Mouse (Mus musculus) gastrocnemius, adult 2 months (tissue): Measurements from ENCODE around the gene Wscd2. TPM values are rescaled to one million over a fixed set of nuclear protein-coding genes. Genes with fewer than 3 reads are reported as not detected.

Experiments used
- DNase-seq: peaks from one replicate; pipeline ENCODE4 v3.0.0; 2022
- H3K27ac ChIP-seq: fragments of 200-600 bp; 2 replicates; pipeline ENCODE4 v1.8.1; 2022; ENCODE audit warnings: mild to moderate bottlenecking
- H3K4me3 ChIP-seq: fragments of 200-600 bp; 2 replicates; pipeline ENCODE4 v1.8.1; 2022; ENCODE audit warnings: mild to moderate bottlenecking, moderate library complexity
- CTCF ChIP-seq: fragments of 200-600 bp; IDR thresholded peaks from 2 replicates; pipeline ENCODE4 v1.8.1; 2022; ENCODE audit warnings: antibody characterized with exemption, mild to moderate bottlenecking, moderate library complexity
- intact Hi-C: fragments of 180-260 bp; cut with DNase I; formaldehyde crosslinking; loops from one replicate; pipeline ENCODE4 v1.15.1; 2025
- total RNA-seq, 2 experiments: library from RNA; stranded (reverse); gene quantifications; 2 replicates each; pipeline ENCODE4 v1.2.3; 2021

Gene Wscd2
- total RNA-seq, 2 experiments from 2014 or later: 0.08 to 0.36 TPM

DNA sequence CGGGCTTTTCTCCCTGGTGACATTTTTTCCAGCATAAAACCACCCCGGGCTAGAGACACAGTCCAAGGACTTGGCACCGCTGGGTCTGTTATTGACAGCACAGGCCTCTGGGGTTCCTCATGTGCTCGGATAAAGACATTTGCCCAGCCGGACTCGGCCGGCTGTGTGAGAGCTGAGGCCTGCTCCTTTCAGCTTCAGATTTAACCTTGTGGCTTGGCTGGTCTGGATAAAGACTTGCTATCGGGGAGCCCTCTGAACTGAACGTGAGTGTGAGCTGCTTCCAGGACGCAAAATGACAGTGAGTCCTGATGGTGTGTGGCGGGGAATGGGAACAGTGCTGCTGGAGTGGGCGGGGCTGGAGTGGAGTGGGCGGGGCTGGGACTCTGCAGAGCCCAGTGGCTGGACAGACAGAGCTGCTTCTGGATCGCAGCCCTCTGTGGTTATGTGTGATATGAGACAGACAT, 26.8 kb downstream of the Wscd2 start:
- no peak overlapping the region for H3K27ac ChIP-seq
- no peak overlapping the region for H3K4me3 ChIP-seq
- intact Hi-C loops: no loop called here
- no peak for TF ChIP-seq CTCF
- DNase-seq: peak; percentile 32

DNA sequence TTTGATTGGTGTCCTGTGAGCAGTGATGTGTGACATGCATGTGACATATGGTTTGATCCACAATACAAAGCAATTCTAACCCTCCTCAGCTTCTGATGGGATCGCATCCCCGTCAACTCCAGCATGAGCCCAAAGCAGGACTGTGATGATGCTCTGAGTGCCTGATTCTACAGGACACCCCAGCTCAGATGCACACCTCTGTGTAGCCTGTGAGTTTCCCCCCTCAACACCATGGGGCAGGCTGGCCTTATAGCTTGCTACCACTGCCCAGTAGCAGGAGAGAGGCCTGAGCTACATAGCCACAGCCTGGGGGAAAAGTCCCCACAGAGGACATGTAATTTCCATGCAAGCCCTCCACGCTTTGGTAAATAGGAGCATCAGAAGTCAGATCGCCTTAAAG, 27.3 kb downstream of the Wscd2 start:
- no peak for TF ChIP-seq CTCF
- H3K27ac ChIP-seq: no peak overlapping the region
- H3K4me3 ChIP-seq: no peak overlapping the region
- DNase-seq: no peak
- intact Hi-C loops: no loop called here

- no peak overlapping the region for H3K27ac ChIP-seq
- TF ChIP-seq CTCF: no peak
- no peak for DNase-seq
- no peak overlapping the region for H3K4me3 ChIP-seq
- intact Hi-C loops: no loop called here
These were observed 30.9 kb downstream of the Wscd2 start for GRCm38 (mm10) chr5:113521037-113521436.

DNA sequence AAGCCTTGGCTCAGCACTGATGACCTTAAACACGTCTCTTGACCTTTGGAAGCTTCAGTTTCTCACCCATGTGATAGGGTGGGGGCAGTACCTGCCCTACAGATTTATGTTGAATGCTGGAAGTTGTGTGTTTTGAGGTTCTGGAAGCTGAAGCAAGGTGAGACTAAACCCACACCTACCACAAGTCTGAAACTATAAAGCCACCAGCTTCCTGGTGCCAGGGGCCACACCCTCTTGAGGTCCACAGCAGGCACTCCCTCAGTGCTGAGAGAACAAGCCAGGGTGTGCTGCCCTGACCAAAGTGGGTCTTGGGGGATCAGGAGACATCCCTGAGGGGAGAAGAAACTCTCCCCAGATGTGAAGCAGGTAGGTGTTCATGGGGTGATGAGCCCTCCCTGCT, 48.7 kb downstream of the Wscd2 start:
- Histone ChIP-seq H3K4me3 (no peak overlapping the region), H3K27ac (no peak overlapping the region)
- no peak for DNase-seq
- no peak for TF ChIP-seq CTCF
- intact Hi-C loops: no loop called here

DNA sequence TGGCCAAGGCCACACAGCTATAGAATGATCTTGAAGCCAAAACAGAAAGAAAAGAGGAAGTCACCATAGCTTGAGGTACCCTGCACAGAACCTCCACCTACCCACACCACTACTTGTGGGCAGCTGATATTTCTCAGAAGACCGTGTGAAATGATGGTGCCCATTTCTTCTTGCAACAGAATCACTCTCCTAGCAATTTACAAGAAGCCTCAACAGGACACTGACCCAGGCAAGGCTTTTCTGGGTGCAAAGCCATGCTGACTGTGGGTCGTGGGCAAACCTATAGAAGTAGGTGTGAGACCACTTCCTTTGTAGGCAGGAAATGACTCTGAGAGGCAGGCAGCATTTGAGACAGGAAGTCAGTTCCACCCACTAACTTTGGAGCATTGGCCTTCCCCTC, 49.3 kb downstream of the Wscd2 start:
- Histone ChIP-seq H3K27ac (no peak overlapping the region), H3K4me3 (no peak overlapping the region)
- no peak for TF ChIP-seq CTCF
- DNase-seq: no peak
- intact Hi-C loops: no loop called here

DNA sequence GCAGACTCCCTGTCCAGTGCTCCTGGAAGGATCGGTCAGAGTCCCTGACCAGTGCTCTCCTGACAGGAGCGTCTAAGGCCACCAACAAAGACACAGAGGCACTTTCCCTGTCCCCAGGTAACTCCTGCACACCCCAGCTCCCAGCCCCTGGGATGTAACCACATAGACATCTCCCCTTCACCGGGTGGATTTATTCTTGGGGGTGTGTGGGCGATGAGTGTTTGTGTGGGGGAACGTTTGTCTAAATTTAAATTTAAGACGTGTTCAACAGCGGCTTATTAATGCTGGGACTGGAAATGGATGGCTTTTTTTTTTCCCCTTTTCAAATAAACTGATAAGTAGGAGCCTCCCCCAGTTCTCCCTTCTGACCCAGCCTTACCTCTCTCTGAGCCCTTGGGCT, 49.7 kb downstream of the Wscd2 start:
- intact Hi-C loops: no loop called here
- TF ChIP-seq CTCF: no peak
- Histone ChIP-seq H3K27ac (no peak overlapping the region), H3K4me3 (no peak overlapping the region)
- no peak for DNase-seq

GRCm38 (mm10) chr5:113541196-113541595, 51.1 kb downstream of the Wscd2 start:
- no peak overlapping the region for H3K4me3 ChIP-seq
- intact Hi-C loops: no loop called here
- no peak for DNase-seq
- TF ChIP-seq CTCF: no peak
- H3K27ac ChIP-seq: no peak overlapping the region

DNA sequence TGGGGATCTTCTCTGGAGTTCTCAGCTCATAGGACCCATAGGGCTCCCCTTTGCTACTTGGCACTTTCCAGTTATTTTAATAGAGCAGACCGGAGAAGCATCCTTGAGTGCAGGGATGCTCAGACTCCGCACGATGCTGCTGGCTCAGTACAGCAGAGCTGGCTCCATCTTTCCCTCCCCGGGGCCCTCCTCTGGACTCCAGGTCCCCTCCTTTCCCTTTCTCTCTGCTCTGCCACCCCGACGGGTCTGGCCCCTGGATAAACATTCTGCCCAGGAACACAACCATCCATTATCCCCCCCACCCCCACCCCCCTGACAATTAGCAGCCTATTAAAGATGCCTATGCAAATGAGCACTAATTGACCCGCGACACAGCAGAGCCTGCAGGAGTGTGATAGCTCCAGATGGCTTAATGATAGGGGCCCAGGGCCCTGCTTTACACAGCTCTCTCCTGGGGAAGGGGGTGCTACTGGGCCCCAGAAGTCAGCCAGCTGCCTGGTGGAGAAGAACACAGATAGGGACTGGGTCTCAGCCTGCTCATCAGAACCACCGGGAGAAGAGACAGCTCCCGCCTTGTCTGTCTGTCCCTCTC, 52.8 kb downstream of the Wscd2 start:
- no peak overlapping the region for H3K27ac ChIP-seq
- no peak for TF ChIP-seq CTCF
- no peak overlapping the region for H3K4me3 ChIP-seq
- intact Hi-C loops: no loop called here
- DNase-seq: no peak

GRCm38 (mm10) chr5:113547949-113548700, 58.0 kb downstream of the Wscd2 start:
- intact Hi-C loops: no loop called here

DNA sequence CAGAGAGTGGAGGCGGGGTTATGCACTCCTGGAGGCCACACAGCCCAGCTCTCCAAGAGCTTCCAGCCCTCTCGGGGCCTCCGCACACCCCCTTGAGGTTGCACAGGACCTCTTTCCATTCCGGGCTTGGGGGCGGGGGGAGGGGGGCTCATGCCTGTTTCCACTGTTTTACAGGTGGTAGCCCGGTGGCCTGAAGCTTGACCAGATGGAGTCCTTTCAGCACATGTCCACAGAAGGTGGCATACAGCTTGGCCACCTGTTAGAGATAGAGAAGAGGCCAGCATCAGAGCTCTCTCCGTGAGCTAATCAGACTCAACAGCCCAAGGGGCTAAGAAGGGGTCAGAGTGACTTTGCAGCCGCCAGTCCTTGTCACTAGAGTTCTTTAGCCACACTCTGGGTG, 60.1 kb downstream of the Wscd2 start:
- H3K27ac ChIP-seq: no peak overlapping the region
- no peak overlapping the region for H3K4me3 ChIP-seq
- DNase-seq: no peak
- TF ChIP-seq CTCF: no peak
- intact Hi-C loops: no loop called here

More at GRCm38 (mm10) chr5:113547949-113548700, 58.0 kb downstream of the Wscd2 start:
- Histone ChIP-seq H3K27ac (no peak overlapping the region), H3K4me3 (no peak overlapping the region)
- peak; percentile 65 for TF ChIP-seq CTCF
- DNase-seq: peak; percentile 59

DNA sequence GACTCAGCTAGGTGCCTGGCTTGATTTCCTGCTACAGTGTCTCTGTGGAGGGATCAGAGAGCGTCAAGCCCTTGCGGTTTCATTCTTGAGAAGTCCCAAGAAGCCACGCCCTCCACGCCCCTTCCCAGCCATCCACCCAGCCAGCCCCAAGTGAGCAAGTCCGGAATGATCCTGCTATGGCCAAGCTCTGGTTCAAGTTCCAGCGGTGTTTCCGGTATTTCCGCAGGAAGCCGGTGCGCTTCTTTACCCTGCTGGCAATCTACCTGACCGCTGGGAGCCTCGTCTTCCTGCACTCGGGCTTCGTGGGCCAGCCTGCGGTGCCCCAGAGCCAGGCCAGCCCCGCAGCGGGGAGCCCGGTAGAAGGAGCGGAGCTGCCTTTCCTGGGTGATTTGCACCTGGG, 60.6 kb downstream of the Wscd2 start:
- Histone ChIP-seq H3K4me3 (no peak overlapping the region), H3K27ac (no peak overlapping the region)
- no peak for TF ChIP-seq CTCF
- DNase-seq: no peak
- intact Hi-C loops: no loop called here

- DNase-seq: no peak
- H3K27ac ChIP-seq: no peak overlapping the region
- intact Hi-C loops: no loop called here
- no peak for TF ChIP-seq CTCF
- no peak overlapping the region for H3K4me3 ChIP-seq
These were observed 63.3 kb downstream of the Wscd2 start for GRCm38 (mm10) chr5:113553402-113553897.

DNA sequence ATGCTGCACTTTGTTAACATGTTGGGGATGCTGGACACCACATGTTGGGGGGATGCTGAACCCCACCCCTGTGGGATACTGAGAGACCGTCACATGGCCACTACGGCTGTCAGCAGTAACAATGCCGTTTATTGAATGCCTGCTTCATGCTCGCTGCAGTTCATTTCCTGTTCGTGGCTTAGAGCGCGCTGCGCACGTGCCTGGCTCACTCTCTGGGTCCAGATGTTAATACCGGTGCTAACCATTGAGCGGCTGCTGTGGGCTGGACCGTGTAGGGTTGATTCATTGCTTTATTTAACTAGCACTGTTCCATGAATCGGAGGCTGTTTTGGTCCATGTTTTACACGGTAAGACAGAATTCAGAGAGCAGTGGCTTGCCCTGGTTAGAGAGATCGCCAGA, 64.0 kb downstream of the Wscd2 start:
- no peak for DNase-seq
- intact Hi-C loops: no loop called here
- no peak for TF ChIP-seq CTCF
- H3K27ac ChIP-seq: no peak overlapping the region
- H3K4me3 ChIP-seq: no peak overlapping the region

DNA sequence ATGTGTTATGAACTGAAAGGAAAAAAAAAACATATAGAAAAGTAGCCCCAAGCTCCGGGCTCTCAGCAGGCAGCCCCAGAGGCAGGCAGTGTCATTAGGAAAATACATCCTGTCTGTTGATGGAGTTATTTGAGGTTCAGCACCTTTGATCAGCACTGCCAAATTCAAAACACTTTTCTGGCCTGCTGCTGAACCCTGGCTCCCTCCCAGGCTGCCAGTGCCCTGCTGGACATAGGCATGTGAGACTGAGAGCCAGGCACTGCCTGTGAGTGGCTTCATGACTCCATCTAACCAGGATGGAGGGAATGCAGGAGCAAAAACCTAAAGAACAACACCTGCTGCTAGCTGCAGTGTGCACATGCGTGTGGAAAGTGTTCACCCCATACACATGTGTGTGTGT, 64.4 kb downstream of the Wscd2 start:
- TF ChIP-seq CTCF: no peak
- DNase-seq: no peak
- H3K27ac ChIP-seq: no peak overlapping the region
- H3K4me3 ChIP-seq: no peak overlapping the region
- intact Hi-C loops: no loop called here
